Mouse (Mus musculus): ENCODE results near the gene A130010J15Rik. TPM values are rescaled to one million over a fixed set of nuclear protein-coding genes. Genes with fewer than 3 reads are reported as not detected.
A peak's percentile ranks its signal among the peaks of the same experiment; 100 is the strongest.

A130010J15Rik gene
- total RNA-seq, 1 experiment = 7.6 TPM

- in situ Hi-C loops (cut with MboI; ENCODE audit: low sequenced_read_pairs in 2 of 2, unreplicated experiment in 2 of 2) = no loop called here
- Histone ChIP-seq H3K36me3 (ENCODE audit: control insufficient read depth, insufficient read depth, low read length, poor library complexity, severe bottlenecking) (no peaks in the 10 kb centered on the region), H3K9ac (ENCODE audit: insufficient read depth, low read depth, low read length, poor library complexity, severe bottlenecking) (no peak within 1 kb of the TSS), H3K9me3 (ENCODE audit: control insufficient read depth, insufficient read depth, low read depth, low read length) (no peaks in the 10 kb centered on the region), H3K4me1 (ENCODE audit: control insufficient read depth in 2 of 2, insufficient read depth in 2 of 2, low read length in 2 of 2, poor library complexity in 1 of 2) (no peaks in the 10 kb centered on the region), H3K4me3 (ENCODE audit: insufficient read depth in 1 of 2, low read depth in 1 of 2, low read length in 2 of 2, poor library complexity in 1 of 2, severe bottlenecking in 1 of 2) (no peak within 1 kb of the TSS), H3K27ac (ENCODE audit: insufficient read depth, low read depth, low read length, poor library complexity, severe bottlenecking) (no peak within 1 kb of the TSS)
- TF ChIP-seq HCFC1 (IDR thresholded peaks at IDR 0.05; ENCODE audit: borderline replicate concordance, insufficient read depth, low read length) = no peak
- TF ChIP-seq ZNF384 (IDR thresholded peaks at IDR 0.05; ENCODE audit: low read depth, low read length) = no peak
- no peak for DNase-seq (ENCODE audit: low read depth, low spot score)
Observed at GRCm38 (mm10) chr1:193201383-193201778, 33.5 kb downstream of the A130010J15Rik start, which contains the start of gene Traf3ip3. Traf3ip3 (minus strand) TSS chr1:193201703.

GRCm38 (mm10) chr1:193203821-193204220 is 36.0 kb downstream of the A130010J15Rik start:
- Histone ChIP-seq H3K4me1 (ENCODE audit: control insufficient read depth in 2 of 2, insufficient read depth in 2 of 2, low read length in 2 of 2, poor library complexity in 1 of 2) (no peaks in the 10 kb centered on the region), H3K27ac (ENCODE audit: insufficient read depth, low read depth, low read length, poor library complexity, severe bottlenecking) (no peak overlapping the region), H3K9me3 (ENCODE audit: control insufficient read depth, insufficient read depth, low read depth, low read length) (no peaks in the 10 kb centered on the region), H3K9ac (ENCODE audit: insufficient read depth, low read depth, low read length, poor library complexity, severe bottlenecking) (no peak overlapping the region), H3K4me3 (ENCODE audit: insufficient read depth in 1 of 2, low read depth in 1 of 2, low read length in 2 of 2, poor library complexity in 1 of 2, severe bottlenecking in 1 of 2) (no peak overlapping the region), H3K36me3 (ENCODE audit: control insufficient read depth, insufficient read depth, low read length, poor library complexity, severe bottlenecking) (no peaks in the 10 kb centered on the region)
- DNase-seq (ENCODE audit: low read depth, low spot score) = no peak
- TF ChIP-seq HCFC1 (IDR thresholded peaks at IDR 0.05; ENCODE audit: borderline replicate concordance, insufficient read depth, low read length) (no peak), CHD2 (IDR thresholded peaks at IDR 0.05; ENCODE audit: low read depth, low read length) (no peak), ZC3H11A (IDR thresholded peaks at IDR 0.05; ENCODE audit: borderline replicate concordance, low read depth, low read length) (no peak), MAFK (IDR thresholded peaks at IDR 0.05; ENCODE audit: insufficient read depth, low read depth, low read length) (no peak), ZNF384 (IDR thresholded peaks at IDR 0.05; ENCODE audit: low read depth, low read length) (no peak)
- in situ Hi-C loops (cut with MboI; ENCODE audit: low sequenced_read_pairs in 2 of 2, unreplicated experiment in 2 of 2) = no loop called here

DNA sequence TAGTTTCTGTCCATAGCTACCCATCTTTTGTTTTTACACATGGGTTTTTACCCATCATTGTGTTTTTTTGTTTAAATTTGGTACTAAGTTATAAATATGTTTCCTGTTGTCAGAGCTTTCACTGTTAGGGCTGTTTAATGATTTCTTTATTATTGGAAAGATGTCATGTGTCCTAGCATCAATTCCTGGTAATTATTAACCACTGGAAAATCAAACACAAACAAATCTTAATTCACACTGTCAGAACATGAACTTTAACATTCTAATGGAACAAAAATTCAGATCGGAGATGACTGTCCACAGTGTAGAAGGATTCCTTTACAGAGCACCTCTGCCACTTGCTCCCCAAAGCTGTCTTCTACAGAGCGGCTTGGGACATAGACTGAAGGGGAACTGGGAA is 37.6 kb downstream of the A130010J15Rik start:
- TF ChIP-seq ZNF384 (IDR thresholded peaks at IDR 0.05; ENCODE audit: low read depth, low read length) = no peak
- TF ChIP-seq CHD2 (IDR thresholded peaks at IDR 0.05; ENCODE audit: low read depth, low read length) = no peak
- no peak for TF ChIP-seq ZC3H11A (IDR thresholded peaks at IDR 0.05; ENCODE audit: borderline replicate concordance, low read depth, low read length)
- TF ChIP-seq HCFC1 (IDR thresholded peaks at IDR 0.05; ENCODE audit: borderline replicate concordance, insufficient read depth, low read length) = no peak
- no peak for TF ChIP-seq MAFK (IDR thresholded peaks at IDR 0.05; ENCODE audit: insufficient read depth, low read depth, low read length)
- in situ Hi-C loops (cut with MboI; ENCODE audit: low sequenced_read_pairs in 2 of 2, unreplicated experiment in 2 of 2) = no loop called here
- H3K4me3 ChIP-seq (ENCODE audit: insufficient read depth in 1 of 2, low read depth in 1 of 2, low read length in 2 of 2, poor library complexity in 1 of 2, severe bottlenecking in 1 of 2) = no peak overlapping the region

GRCm38 (mm10) chr1:193207503-193207902 is 39.7 kb downstream of the A130010J15Rik start, which contains the start of gene Lamb3:
Lamb3 (plus strand) TSS chr1:193207699.
- in situ Hi-C loops (cut with MboI; ENCODE audit: low sequenced_read_pairs in 2 of 2, unreplicated experiment in 2 of 2) = no loop called here
- H3K36me3 ChIP-seq (ENCODE audit: control insufficient read depth, insufficient read depth, low read length, poor library complexity, severe bottlenecking) = no peaks in the 10 kb centered on the region
- DNase-seq (ENCODE audit: low read depth, low spot score) = no peak

More for the DNA sequence above, 37.6 kb downstream of the A130010J15Rik start:
- no peak overlapping the region for H3K9ac ChIP-seq (ENCODE audit: insufficient read depth, low read depth, low read length, poor library complexity, severe bottlenecking)
- no peaks in the 10 kb centered on the region for H3K9me3 ChIP-seq (ENCODE audit: control insufficient read depth, insufficient read depth, low read depth, low read length)
- H3K27ac ChIP-seq (ENCODE audit: insufficient read depth, low read depth, low read length, poor library complexity, severe bottlenecking) = no peak overlapping the region
- no peaks in the 10 kb centered on the region for H3K36me3 ChIP-seq (ENCODE audit: control insufficient read depth, insufficient read depth, low read length, poor library complexity, severe bottlenecking)
- DNase-seq (ENCODE audit: low read depth, low spot score) = no peak
- H3K4me1 ChIP-seq (ENCODE audit: control insufficient read depth in 2 of 2, insufficient read depth in 2 of 2, low read length in 2 of 2, poor library complexity in 1 of 2) = no peaks in the 10 kb centered on the region

DNA sequence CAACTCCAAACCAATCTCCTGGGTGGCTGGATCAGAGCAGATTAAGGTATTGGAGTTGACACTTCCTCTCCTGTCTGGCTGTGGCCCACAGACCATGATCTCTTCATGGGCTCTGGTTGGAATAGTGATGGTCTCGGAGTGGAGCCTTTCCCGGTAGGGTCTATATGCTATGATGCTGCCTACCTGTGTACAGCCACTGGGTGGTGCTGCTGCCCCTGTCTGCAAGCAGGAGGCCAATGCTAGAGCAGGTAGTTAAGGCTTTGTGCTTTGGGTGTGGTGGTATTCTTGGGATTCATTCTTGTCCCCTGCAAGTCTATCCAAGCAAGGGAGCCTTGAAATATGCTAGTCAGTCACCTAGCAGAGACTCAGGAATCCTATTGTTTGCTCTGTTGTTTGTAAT is 40.3 kb downstream of the A130010J15Rik start:
- no peaks in the 10 kb centered on the region for H3K9me3 ChIP-seq (ENCODE audit: control insufficient read depth, insufficient read depth, low read depth, low read length)
- no peak overlapping the region for H3K9ac ChIP-seq (ENCODE audit: insufficient read depth, low read depth, low read length, poor library complexity, severe bottlenecking)
- TF ChIP-seq ZC3H11A (IDR thresholded peaks at IDR 0.05; ENCODE audit: borderline replicate concordance, low read depth, low read length) (peak; percentile 69; the same call in 1 of the 2 replicates), ZNF384 (IDR thresholded peaks at IDR 0.05; ENCODE audit: low read depth, low read length) (no peak), CHD2 (IDR thresholded peaks at IDR 0.05; ENCODE audit: low read depth, low read length) (no peak), HCFC1 (IDR thresholded peaks at IDR 0.05; ENCODE audit: borderline replicate concordance, insufficient read depth, low read length) (no peak), MAFK (IDR thresholded peaks at IDR 0.05; ENCODE audit: insufficient read depth, low read depth, low read length) (no peak)
- H3K4me3 ChIP-seq (ENCODE audit: insufficient read depth in 1 of 2, low read depth in 1 of 2, low read length in 2 of 2, poor library complexity in 1 of 2, severe bottlenecking in 1 of 2) = no peak overlapping the region
- no peaks in the 10 kb centered on the region for H3K36me3 ChIP-seq (ENCODE audit: control insufficient read depth, insufficient read depth, low read length, poor library complexity, severe bottlenecking)
- no peak overlapping the region for H3K27ac ChIP-seq (ENCODE audit: insufficient read depth, low read depth, low read length, poor library complexity, severe bottlenecking)
- H3K4me1 ChIP-seq (ENCODE audit: control insufficient read depth in 2 of 2, insufficient read depth in 2 of 2, low read length in 2 of 2, poor library complexity in 1 of 2) = no peaks in the 10 kb centered on the region
- in situ Hi-C loops (cut with MboI; ENCODE audit: low sequenced_read_pairs in 2 of 2, unreplicated experiment in 2 of 2) = no loop called here
- peak; percentile 33 for DNase-seq (ENCODE audit: low read depth, low spot score)

More at GRCm38 (mm10) chr1:193207503-193207902, 39.7 kb downstream of the A130010J15Rik start, which contains the start of gene Lamb3:
- Histone ChIP-seq H3K4me1 (ENCODE audit: control insufficient read depth in 2 of 2, insufficient read depth in 2 of 2, low read length in 2 of 2, poor library complexity in 1 of 2) (no peaks in the 10 kb centered on the region), H3K27ac (ENCODE audit: insufficient read depth, low read depth, low read length, poor library complexity, severe bottlenecking) (no peak within 1 kb of the TSS), H3K4me3 (ENCODE audit: insufficient read depth in 1 of 2, low read depth in 1 of 2, low read length in 2 of 2, poor library complexity in 1 of 2, severe bottlenecking in 1 of 2) (no peak within 1 kb of the TSS), H3K9me3 (ENCODE audit: control insufficient read depth, insufficient read depth, low read depth, low read length) (no peaks in the 10 kb centered on the region), H3K9ac (ENCODE audit: insufficient read depth, low read depth, low read length, poor library complexity, severe bottlenecking) (no peak within 1 kb of the TSS)
- no peak for TF ChIP-seq MAFK (IDR thresholded peaks at IDR 0.05; ENCODE audit: insufficient read depth, low read depth, low read length)
- no peak for TF ChIP-seq ZNF384 (IDR thresholded peaks at IDR 0.05; ENCODE audit: low read depth, low read length)
- no peak for TF ChIP-seq ZC3H11A (IDR thresholded peaks at IDR 0.05; ENCODE audit: borderline replicate concordance, low read depth, low read length)
- no peak for TF ChIP-seq HCFC1 (IDR thresholded peaks at IDR 0.05; ENCODE audit: borderline replicate concordance, insufficient read depth, low read length)
- no peak for TF ChIP-seq CHD2 (IDR thresholded peaks at IDR 0.05; ENCODE audit: low read depth, low read length)
